Mouse (Mus musculus) embryonic facial prominence, embryonic 11.5 days (tissue): ENCODE data around the gene Fmnl2. TPM values are rescaled to one million over a fixed set of nuclear protein-coding genes. Genes with fewer than 3 reads are reported as not detected.

Source experiments
- ATAC-seq: fragments of 200-750 bp; cut with Nextera tagmentation; replicated peaks from 2 replicates; pipeline ENCODE4 v1.8.0; 2017; ENCODE audit warnings: low read depth; ENCODE audit not compliant: insufficient number of reproducible peaks, low FRiP score, low TSS enrichment
- DNase-seq: peaks from one replicate; pipeline ENCODE4 v3.0.0-alpha.2; 2015; ENCODE audit warnings: low spot score
- H3K27ac ChIP-seq: fragments of 300-500 bp; sonication (generic); replicated peaks from 2 replicates; pipeline ENCODE4 v1.5.1; 2014; ENCODE audit warnings: mild to moderate bottlenecking, low read depth, low read length, control low read depth
- H3K27me3 ChIP-seq: fragments of 300-500 bp; sonication (generic); 2 replicates; pipeline ENCODE4 v1.6.1; 2014; ENCODE audit warnings: mild to moderate bottlenecking, low read length, moderate library complexity, mixed read lengths; ENCODE audit not compliant: control insufficient read depth, insufficient read depth
- H3K36me3 ChIP-seq: fragments of 300-500 bp; sonication (generic); replicated peaks from 2 replicates; pipeline ENCODE4 v1.6.1; 2014; ENCODE audit warnings: low read depth, mild to moderate bottlenecking, low read length, moderate library complexity, mixed read lengths; ENCODE audit not compliant: control insufficient read depth, insufficient read depth
- H3K4me1 ChIP-seq: fragments of 300-500 bp; sonication (generic); 2 replicates; pipeline ENCODE4 v1.6.1; 2014; ENCODE audit warnings: low read length, mixed read lengths; ENCODE audit not compliant: control insufficient read depth, insufficient read depth
- H3K4me2 ChIP-seq: fragments of 300-500 bp; sonication (generic); 2 replicates; pipeline ENCODE4 v1.6.1; 2014; ENCODE audit warnings: low read depth, mild to moderate bottlenecking, control low read depth, low read length, moderate library complexity
- H3K4me3 ChIP-seq: fragments of 300-500 bp; sonication (generic); 2 replicates; pipeline ENCODE4 v1.5.1; 2014; ENCODE audit warnings: low read depth, low read length, control low read depth
- H3K9ac ChIP-seq: fragments of 300-500 bp; sonication (generic); replicated peaks from 2 replicates; pipeline ENCODE4 v1.6.1; 2014; ENCODE audit warnings: mild to moderate bottlenecking, control low read depth, low read length
- H3K9me3 ChIP-seq: fragments of 300-500 bp; sonication (generic); replicated peaks from 2 replicates; pipeline ENCODE4 v1.6.1; 2016; ENCODE audit warnings: mild to moderate bottlenecking, low read length, inconsistent platforms, mixed read lengths; ENCODE audit not compliant: control insufficient read depth
- WGBS: fragments of 180-500 bp; shearing (Covaris S2); extraction: QIAGEN DNeasy Blood & Tissue Kit; methylation state at CpG from one replicate; pipeline ENCODE4 v1.1.7; 2014; 5-methylcytosine and 5-hydroxymethylcytosine counted together
- polyA plus RNA-seq: library from polyadenylated mRNA; unstranded; fragments of >200 nt; fragmentation: Nextera tagmentation; extraction: Ambion mirVana; gene quantifications from 2 replicates; pipeline ENCODE4 v1.2.1, GENCODE M21; 2014

Gene Fmnl2
- polyA plus RNA-seq, 1 experiment from 2014 or later: 10.8 TPM

DNA sequence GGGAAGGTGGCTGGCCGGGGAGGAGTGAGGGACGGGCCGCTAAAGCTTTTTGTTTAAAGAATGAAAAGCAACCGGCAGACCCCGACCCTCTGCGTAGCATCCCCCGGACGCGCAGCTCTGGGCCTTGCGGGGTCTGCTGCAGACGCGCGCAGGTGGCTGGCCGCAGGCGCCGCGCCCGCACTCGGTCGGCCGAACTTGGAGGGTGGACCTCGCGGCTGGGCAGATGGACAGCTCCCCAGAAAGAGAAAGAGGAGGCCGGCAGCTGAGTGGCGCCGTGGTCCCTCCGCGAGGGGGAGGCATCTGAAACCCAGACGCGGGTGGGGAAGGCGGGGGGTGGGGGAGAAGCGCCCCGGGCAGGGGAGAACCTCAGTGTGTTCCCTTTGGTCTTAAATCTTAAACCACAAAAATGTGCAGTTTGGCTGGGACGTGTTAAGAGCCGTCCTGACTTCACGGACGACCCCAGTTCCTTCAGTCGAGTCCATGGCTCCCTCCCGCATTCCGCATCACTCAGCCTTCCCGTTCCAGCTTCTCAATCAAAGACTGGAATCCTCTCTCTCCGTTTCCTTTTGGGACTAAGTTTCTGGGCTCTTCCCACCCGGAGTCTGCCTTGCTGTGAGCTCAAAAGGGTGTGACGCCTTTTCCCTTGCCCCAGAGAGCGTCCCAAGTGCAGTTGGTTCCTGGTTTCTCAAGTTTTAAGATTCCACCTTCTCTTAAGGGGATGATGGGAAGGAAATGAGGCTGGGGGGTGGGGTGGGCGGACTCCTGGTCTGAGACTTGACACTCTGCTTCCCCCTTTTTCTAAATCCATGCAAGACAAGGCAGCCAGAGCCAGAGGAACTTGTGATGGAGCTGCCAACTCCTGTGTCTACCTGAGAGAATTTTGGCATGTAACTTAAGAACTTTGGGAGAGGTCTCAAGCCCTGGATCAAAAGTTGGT lies 1.1 kb downstream of the Fmnl2 start:
- 0 out of 2 replicates have a peak, but pooled peaks have one; percentile 27 for ATAC-seq

DNA sequence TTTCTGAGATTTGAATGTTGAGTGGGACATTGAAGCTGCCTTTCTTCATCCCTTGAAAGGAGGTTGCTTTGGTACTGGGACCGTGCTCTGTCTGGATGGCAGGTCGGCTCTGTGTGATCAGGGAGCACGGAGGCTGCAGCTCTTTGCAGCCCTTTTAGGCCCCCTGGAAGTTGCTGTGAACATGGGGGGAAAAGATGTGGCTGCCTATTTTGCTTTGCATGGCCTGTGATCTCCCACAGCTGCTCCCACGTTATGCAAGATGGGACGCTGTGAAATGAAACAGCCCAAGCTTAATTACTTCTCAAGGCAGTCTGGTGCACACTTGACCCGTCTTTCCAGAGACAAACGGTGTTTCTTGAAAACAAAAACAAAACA lies 1.8 kb downstream of the Fmnl2 start:
- DNase-seq: peak; percentile 50
- peak overlapping the region; percentile 94 for H3K9ac ChIP-seq
- peak overlapping the region; percentile 85; the same call in 1 of the 2 replicates for H3K27ac ChIP-seq
- no peaks in the 10 kb centered on the region for H3K4me1 ChIP-seq
- 8% methylated on average over 7 of the region's 7 CpGs for WGBS
- H3K36me3 ChIP-seq: no peaks in the 10 kb centered on the region
- H3K4me2 ChIP-seq: peak overlapping the region; percentile 65
- no peaks in the 10 kb centered on the region for H3K27me3 ChIP-seq
- no peak for ATAC-seq
- peak overlapping the region; percentile 95 for H3K4me3 ChIP-seq
- no peaks in the 10 kb centered on the region for H3K9me3 ChIP-seq

More for the DNA sequence above, 1.1 kb downstream of the Fmnl2 start:
- H3K9me3 ChIP-seq: no peaks in the 10 kb centered on the region
- peak overlapping the region; percentile 65 for H3K4me2 ChIP-seq
- WGBS: under 1% methylated on average over 44 of the region's 46 CpGs
- no peaks in the 10 kb centered on the region for H3K36me3 ChIP-seq
- peak overlapping the region; percentile 85 for H3K27ac ChIP-seq
- no peaks in the 10 kb centered on the region for H3K27me3 ChIP-seq
- peak overlapping the region; percentile 95 for H3K4me3 ChIP-seq
- H3K9ac ChIP-seq: peak overlapping the region; percentile 94
- DNase-seq: peak; percentile 64
- H3K4me1 ChIP-seq: no peaks in the 10 kb centered on the region

DNA sequence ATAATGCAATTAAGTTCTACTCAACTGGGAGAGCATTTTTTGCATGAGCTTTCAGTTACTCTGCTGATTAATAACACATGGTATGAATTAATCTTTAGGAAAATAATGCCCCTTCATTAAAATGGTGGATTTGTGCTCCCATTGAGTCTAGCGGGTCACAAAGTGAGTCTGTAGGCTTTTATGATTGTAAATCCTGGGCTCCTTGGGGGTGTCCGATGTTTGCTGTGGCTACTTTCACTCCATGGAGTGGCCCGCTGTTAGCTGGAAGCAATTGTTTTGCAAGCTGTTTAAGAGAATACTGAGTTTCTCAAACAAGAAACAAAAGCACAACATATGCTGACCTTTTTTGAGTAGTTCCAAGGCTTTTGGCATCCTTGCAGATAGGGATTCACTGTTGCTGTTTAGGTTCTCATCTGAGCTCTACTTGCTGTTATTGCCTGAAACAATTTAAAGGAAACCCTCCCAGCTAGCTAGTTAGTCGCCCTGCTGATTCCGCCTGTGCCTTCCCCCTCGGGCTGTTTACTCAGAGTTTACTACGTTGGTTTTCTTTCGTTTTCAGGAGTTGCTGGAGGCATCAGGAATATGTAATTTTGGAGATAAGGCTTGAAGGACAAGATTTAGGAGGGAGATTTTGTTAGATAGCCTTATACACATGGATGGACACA lies 2.6 kb downstream of the Fmnl2 start:
- WGBS: 22% methylated on average over 8 of the region's 8 CpGs
- Histone ChIP-seq H3K9ac (0 out of 2 replicates have a peak overlapping the region, but pooled peaks have one; percentile 1), H3K9me3 (no peaks in the 10 kb centered on the region), H3K4me2 (peak overlapping the region; percentile 65), H3K27me3 (no peaks in the 10 kb centered on the region), H3K36me3 (no peaks in the 10 kb centered on the region), H3K4me1 (no peaks in the 10 kb centered on the region), H3K4me3 (peak overlapping the region; percentile 95), H3K27ac (no peak overlapping the region)
- DNase-seq (peak; percentile 58), ATAC-seq (no peak)

DNA sequence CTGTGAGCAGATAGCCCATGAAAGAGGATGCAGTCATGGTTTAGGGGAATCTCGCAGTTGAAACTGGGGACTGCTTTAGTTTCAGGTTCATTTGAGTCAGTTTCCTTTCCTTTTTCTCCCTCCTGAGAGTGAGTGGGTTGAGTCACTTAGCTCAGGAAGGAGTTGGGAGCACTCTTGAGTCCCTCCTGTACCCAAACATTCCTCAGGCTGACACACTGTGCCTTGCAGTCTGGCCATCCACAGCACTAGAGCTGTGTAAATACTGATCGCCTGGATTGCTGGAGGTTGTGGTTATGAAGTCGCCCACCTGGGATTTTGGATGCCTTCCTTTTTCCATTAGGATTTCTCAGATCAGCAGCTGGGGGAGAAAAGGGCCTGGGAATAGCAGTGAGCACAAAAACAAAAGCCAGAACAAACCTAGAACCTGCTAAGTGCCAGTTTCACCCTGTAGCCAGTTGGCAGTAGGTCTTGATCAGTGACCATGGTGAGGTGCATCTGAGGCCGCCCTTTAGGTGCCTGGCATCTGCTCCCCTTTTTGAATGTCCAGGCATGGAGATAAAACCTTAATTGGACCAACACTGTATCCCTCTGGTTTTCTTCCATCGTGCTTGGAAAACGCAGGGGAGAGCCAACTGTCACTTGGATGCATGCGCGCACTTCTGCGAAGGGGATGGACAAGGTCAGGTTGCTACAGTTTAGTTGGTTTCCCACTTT lies 4.5 kb downstream of the Fmnl2 start:
- WGBS: 90% methylated on average over 9 of the region's 9 CpGs
- Histone ChIP-seq H3K36me3 (no peaks in the 10 kb centered on the region), H3K9ac (no peak overlapping the region), H3K9me3 (no peaks in the 10 kb centered on the region), H3K27me3 (no peaks in the 10 kb centered on the region), H3K4me3 (no peak overlapping the region), H3K4me1 (no peaks in the 10 kb centered on the region), H3K27ac (no peak overlapping the region), H3K4me2 (no peak overlapping the region)
- ATAC-seq: no peak
- DNase-seq: no peak

DNA sequence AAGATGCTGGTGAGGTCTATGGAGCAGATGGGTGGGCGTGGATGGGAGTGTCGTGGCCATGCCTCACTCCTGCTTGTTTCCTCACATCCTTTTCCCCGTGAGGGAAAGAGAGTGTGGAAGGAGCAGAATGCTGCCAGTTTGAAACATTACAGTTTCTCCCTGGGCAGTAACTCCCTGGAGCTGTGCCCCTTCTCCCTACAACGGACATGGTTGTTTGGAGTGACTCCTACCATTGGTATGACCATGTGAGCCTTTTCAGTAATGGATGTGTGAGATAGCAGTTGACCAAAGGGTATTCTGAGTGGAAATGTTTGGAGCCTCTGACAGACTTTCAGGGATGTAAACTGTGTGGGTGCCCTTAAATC lies 5.1 kb downstream of the Fmnl2 start:
- 81% methylated on average over 4 of the region's 4 CpGs for WGBS
- H3K9ac ChIP-seq: no peak overlapping the region
- no peaks in the 10 kb centered on the region for H3K27me3 ChIP-seq
- ATAC-seq: no peak
- no peaks in the 10 kb centered on the region for H3K9me3 ChIP-seq
- no peak overlapping the region for H3K4me2 ChIP-seq
- H3K4me1 ChIP-seq: no peaks in the 10 kb centered on the region
- peaks cover 4% of the 10 kb centered on the region for H3K36me3 ChIP-seq
- no peak overlapping the region for H3K4me3 ChIP-seq
- no peak for DNase-seq
- no peak overlapping the region for H3K27ac ChIP-seq

DNA sequence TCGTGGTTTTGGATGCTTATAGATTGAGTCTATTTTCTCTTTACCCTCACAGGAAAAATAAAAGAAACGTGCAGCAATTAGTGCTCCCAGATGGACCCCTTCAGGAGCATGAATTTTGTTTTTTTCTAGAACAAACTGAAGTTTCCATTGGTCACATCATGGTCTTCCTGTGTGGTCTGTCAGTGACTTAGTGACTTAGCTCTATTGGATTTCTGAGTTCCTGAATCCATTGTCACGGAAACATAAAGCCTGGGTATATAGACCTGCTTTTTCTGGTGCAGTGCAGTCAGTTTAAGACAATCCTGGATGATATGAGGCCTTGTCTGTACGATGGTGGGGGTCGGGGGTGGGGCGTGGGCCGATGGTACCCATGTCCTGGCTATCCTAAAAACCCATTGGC lies 7.0 kb downstream of the Fmnl2 start:
- Histone ChIP-seq H3K4me3 (no peak overlapping the region), H3K4me1 (no peaks in the 10 kb centered on the region), H3K9me3 (no peaks in the 10 kb centered on the region), H3K27ac (no peak overlapping the region), H3K4me2 (no peak overlapping the region), H3K9ac (no peak overlapping the region), H3K36me3 (peaks cover 6% of the 10 kb centered on the region), H3K27me3 (no peaks in the 10 kb centered on the region)
- DNase-seq: no peak
- no peak for ATAC-seq
- WGBS: 92% methylated on average over 7 of the region's 7 CpGs

DNA sequence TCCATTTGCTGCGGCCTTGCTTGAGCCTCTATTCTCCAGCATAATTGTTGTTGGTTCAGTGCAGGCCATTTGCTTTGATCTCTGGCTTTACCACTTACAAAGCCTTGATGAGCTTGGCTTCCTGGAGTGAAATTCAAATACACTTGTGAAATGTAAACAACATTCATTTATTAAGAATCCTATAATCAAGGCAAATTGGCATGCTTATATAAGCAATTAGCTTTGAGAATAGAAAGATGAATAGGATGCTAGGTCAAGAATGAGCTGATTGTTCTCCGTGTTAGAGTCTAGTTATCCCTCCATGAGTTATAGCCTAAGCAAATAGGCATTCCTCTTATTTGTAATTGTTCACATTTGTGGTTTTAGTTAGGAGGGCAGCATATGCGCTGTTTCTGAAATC lies 8.5 kb downstream of the Fmnl2 start:
- Histone ChIP-seq H3K36me3 (peaks cover 6% of the 10 kb centered on the region), H3K9me3 (no peaks in the 10 kb centered on the region), H3K4me2 (no peak overlapping the region), H3K9ac (no peak overlapping the region), H3K4me1 (no peaks in the 10 kb centered on the region), H3K27me3 (no peaks in the 10 kb centered on the region), H3K4me3 (no peak overlapping the region), H3K27ac (no peak overlapping the region)
- 73% methylated on average over 3 of the region's 3 CpGs for WGBS
- ATAC-seq (no peak), DNase-seq (no peak)
